Mouse (Mus musculus): ENCODE data around the gene Rnpep. TPM values are rescaled to one million over a fixed set of nuclear protein-coding genes. Genes with fewer than 3 reads are reported as not detected.

The Rnpep gene
- polyA plus RNA-seq (2015; fragmentation: Nextera tagmentation; extraction: Ambion mirVana) = 94.1 and 105 TPM in 2 replicates

DNA sequence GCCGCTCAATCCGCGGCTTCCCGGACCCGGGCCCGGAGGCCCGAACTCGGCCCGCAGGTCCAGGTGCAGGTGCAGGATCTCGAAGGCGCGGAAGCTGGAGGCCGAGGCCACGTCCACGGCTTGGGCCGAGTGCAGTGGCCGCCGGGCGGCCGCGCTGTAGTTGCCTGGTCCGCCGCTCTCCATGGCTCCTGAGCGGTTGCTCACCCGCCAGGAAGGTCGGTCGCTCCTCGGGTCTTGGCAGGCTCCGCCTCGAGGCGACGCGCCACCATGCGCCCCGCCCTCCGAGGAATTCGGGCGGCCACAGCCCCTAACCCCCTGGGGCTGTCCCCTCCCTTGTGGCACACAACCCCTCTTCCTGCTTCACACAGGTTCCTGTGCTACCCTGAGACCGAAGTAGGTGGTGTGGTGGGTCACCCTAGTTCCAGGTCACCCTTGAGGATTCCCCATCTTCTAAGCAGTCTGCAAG lies at the start of gene Rnpep:
TSS of gene Rnpep (minus strand) at position 259 of the 466 bp plus-strand sequence.
- peaks cover 17% of the 10 kb centered on the region for H3K4me1 ChIP-seq (ENCODE audit: control insufficient read depth, insufficient read depth, low read depth, low read length)
- 0% methylated on average over 31 of the region's 39 CpGs for WGBS

DNA sequence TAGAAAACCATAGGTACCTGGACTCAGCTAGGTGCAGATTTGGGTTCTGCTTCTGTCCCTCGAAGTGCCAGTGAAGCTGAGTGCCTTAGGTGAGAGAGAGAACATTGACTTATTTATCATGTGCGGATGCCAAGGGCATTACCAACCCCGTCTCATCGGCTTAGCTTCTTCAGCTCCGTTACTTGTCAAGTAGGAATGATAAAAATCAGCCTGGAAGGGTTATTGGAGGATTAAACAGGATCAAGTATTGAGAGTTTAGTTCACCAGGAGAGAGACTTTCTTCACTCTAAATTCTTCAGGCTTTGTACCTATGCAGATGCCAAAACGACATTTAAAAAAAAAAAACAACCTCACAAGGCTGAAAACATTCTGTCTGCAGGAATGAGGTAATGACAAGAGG lies 46.7 kb upstream of the Rnpep start:
- no peak for ATAC-seq
- Histone ChIP-seq H3K36me3 (ENCODE audit: control insufficient read depth, insufficient read depth, low read length) (no peaks in the 10 kb centered on the region), H3K27me3 (replicated peaks; ENCODE audit: control insufficient read depth, insufficient read depth, low read length) (no peaks in the 10 kb centered on the region), H3K4me2 (ENCODE audit: low read length) (no peak overlapping the region), H3K27ac (ENCODE audit: low read depth, low read length) (no peak overlapping the region), H3K9me3 (ENCODE audit: control insufficient read depth, low read length) (no peaks in the 10 kb centered on the region), H3K4me3 (ENCODE audit: low read length) (no peak overlapping the region), H3K9ac (ENCODE audit: low read depth, low read length) (no peak overlapping the region), H3K4me1 (ENCODE audit: control insufficient read depth, insufficient read depth, low read depth, low read length) (no peaks in the 10 kb centered on the region)
- 79% methylated on average over 6 of the region's 6 CpGs for WGBS

More for the DNA sequence above, at the start of gene Rnpep:
- no peaks in the 10 kb centered on the region for H3K27me3 ChIP-seq (replicated peaks; ENCODE audit: control insufficient read depth, insufficient read depth, low read length)
- H3K9me3 ChIP-seq (ENCODE audit: control insufficient read depth, low read length) = no peaks in the 10 kb centered on the region
- H3K4me2 ChIP-seq (ENCODE audit: low read length) = peak within 1 kb of the TSS; percentile 89
- ATAC-seq = peak; percentile 90
- peak within 1 kb of the TSS; percentile 92 for H3K4me3 ChIP-seq (ENCODE audit: low read length)
- no peaks in the 10 kb centered on the region for H3K36me3 ChIP-seq (ENCODE audit: control insufficient read depth, insufficient read depth, low read length)
- H3K27ac ChIP-seq (ENCODE audit: low read depth, low read length) = peak within 1 kb of the TSS; percentile 94
- peak within 1 kb of the TSS; percentile 98 for H3K9ac ChIP-seq (ENCODE audit: low read depth, low read length)

DNA sequence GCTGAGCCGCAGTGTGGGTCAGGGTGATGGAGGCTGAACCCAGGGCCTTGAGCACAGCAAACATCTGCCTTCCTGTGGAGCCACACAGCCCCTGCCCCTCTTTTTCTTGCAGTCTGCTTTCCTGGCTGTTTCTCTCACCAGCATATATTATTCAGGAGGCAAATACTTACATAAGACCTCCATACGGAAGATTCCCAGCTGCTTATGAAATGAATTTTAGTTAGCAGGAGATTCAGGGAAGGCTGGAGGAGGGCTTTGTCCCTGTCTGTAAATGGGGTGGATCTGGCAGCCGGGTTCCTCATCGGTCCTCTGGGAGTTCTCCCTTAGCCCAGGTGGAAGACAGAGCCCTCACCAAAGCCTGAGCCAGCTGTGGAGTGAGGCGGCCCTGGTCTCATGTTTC lies 44.5 kb upstream of the Rnpep start:
- H3K4me1 ChIP-seq (ENCODE audit: control insufficient read depth, insufficient read depth, low read depth, low read length) = no peaks in the 10 kb centered on the region
- H3K4me2 ChIP-seq (ENCODE audit: low read length) = no peak overlapping the region
- no peaks in the 10 kb centered on the region for H3K36me3 ChIP-seq (ENCODE audit: control insufficient read depth, insufficient read depth, low read length)
- ATAC-seq = no peak
- H3K9me3 ChIP-seq (ENCODE audit: control insufficient read depth, low read length) = no peaks in the 10 kb centered on the region
- H3K9ac ChIP-seq (ENCODE audit: low read depth, low read length) = no peak overlapping the region
- no peak overlapping the region for H3K27ac ChIP-seq (ENCODE audit: low read depth, low read length)
- 73% methylated on average over 5 of the region's 5 CpGs for WGBS
- no peaks in the 10 kb centered on the region; the same call in 1 of the 2 replicates for H3K27me3 ChIP-seq (replicated peaks; ENCODE audit: control insufficient read depth, insufficient read depth, low read length)
- no peak overlapping the region for H3K4me3 ChIP-seq (ENCODE audit: low read length)

DNA sequence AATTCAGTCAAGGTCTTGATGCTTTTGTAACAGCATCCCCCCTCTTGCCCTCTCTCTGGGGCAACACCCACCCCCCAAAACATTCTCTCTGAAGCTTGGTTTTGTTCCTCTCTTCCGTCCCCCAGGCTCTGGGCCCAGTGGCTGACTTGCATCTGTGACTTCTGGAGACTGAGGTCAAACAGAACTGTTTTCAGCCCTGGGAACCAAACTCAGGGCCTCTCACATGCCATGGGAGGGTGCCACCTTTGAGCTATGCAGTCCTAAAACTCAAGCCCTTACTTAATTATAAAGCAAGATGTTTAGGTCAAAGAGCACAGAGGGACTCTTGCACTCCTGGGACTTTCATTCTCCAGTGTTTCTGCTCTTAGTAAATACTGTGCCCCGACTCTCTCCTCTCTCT lies 42.0 kb upstream of the Rnpep start:
- Histone ChIP-seq H3K4me2 (ENCODE audit: low read length) (no peak overlapping the region), H3K27me3 (replicated peaks; ENCODE audit: control insufficient read depth, insufficient read depth, low read length) (no peaks in the 10 kb centered on the region; the same call in 1 of the 2 replicates), H3K36me3 (ENCODE audit: control insufficient read depth, insufficient read depth, low read length) (no peaks in the 10 kb centered on the region), H3K9me3 (ENCODE audit: control insufficient read depth, low read length) (no peaks in the 10 kb centered on the region), H3K9ac (ENCODE audit: low read depth, low read length) (no peak overlapping the region), H3K4me1 (ENCODE audit: control insufficient read depth, insufficient read depth, low read depth, low read length) (no peaks in the 10 kb centered on the region), H3K27ac (ENCODE audit: low read depth, low read length) (no peak overlapping the region), H3K4me3 (ENCODE audit: low read length) (no peak overlapping the region)
- no peak for ATAC-seq
- 80% methylated on average over 2 of the region's 2 CpGs for WGBS

DNA sequence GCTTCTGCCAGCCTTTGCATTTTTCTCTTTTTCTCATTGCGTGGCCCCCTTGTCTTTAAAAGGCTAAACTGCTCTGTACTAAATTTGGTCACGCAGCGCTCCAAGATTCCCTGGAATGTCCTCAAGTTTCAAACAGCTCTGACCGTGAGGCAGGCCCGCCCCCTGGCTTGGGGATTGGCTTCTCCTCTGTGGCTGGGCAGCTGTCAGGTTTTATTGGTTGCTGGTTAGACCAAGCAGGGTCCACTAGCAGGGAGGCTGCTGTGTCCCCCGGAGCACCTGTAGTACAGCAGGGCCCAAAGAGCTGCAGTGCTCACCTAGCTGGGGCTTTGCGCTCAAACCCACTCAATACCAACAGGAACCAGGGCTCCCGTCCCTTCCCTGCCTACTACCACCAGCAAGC lies 40.7 kb upstream of the Rnpep start, which contains the start of gene Lmod1:
TSS of gene Lmod1 (plus strand) at position 237 of the 400 bp plus-strand sequence.
- 20% methylated on average over 8 of the region's 8 CpGs for WGBS
- Histone ChIP-seq H3K4me3 (ENCODE audit: low read length) (no peak within 1 kb of the TSS), H3K4me2 (ENCODE audit: low read length) (no peak within 1 kb of the TSS), H3K36me3 (ENCODE audit: control insufficient read depth, insufficient read depth, low read length) (no peaks in the 10 kb centered on the region), H3K9ac (ENCODE audit: low read depth, low read length) (no peak within 1 kb of the TSS), H3K4me1 (ENCODE audit: control insufficient read depth, insufficient read depth, low read depth, low read length) (no peaks in the 10 kb centered on the region), H3K27me3 (replicated peaks; ENCODE audit: control insufficient read depth, insufficient read depth, low read length) (no peaks in the 10 kb centered on the region; the same call in 1 of the 2 replicates), H3K9me3 (ENCODE audit: control insufficient read depth, low read length) (no peaks in the 10 kb centered on the region), H3K27ac (ENCODE audit: low read depth, low read length) (no peak within 1 kb of the TSS)
- no peak for ATAC-seq

DNA sequence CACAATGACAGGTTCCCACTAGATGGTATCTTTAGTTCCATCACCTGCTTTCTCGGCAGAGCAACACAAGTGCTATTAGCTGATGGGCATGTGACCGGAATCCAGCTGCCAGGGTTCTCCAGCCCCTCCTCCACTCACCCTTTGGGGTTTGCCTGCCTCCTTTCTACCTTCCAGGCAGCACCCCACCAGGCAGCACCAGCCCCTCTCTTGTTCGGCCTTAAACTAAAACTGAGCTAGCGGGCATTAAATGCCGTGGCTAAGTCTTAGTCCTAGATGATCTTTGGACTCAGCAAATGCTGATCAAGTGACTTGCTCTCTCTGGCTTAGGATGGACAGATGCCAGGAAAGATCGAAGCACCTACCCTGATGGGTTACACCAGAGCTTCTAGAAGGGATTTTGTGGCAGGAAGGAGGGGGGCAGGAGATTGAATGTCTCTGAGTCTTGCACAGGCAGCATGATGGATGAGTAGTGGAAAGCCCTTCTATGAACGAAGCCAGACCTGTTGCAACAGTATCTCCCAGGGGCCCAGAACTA lies 39.5 kb upstream of the Rnpep start:
- whole genome bisulfite sequencing = 81% methylated on average over 7 of the region's 7 CpGs
- Histone ChIP-seq H3K27me3 (replicated peaks; ENCODE audit: control insufficient read depth, insufficient read depth, low read length) (no peaks in the 10 kb centered on the region; the same call in 1 of the 2 replicates), H3K4me2 (ENCODE audit: low read length) (no peak overlapping the region), H3K4me1 (ENCODE audit: control insufficient read depth, insufficient read depth, low read depth, low read length) (no peaks in the 10 kb centered on the region), H3K36me3 (ENCODE audit: control insufficient read depth, insufficient read depth, low read length) (no peaks in the 10 kb centered on the region), H3K9ac (ENCODE audit: low read depth, low read length) (no peak overlapping the region), H3K27ac (ENCODE audit: low read depth, low read length) (no peak overlapping the region), H3K9me3 (ENCODE audit: control insufficient read depth, low read length) (no peaks in the 10 kb centered on the region), H3K4me3 (ENCODE audit: low read length) (no peak overlapping the region)
- ATAC-seq = no peak

DNA sequence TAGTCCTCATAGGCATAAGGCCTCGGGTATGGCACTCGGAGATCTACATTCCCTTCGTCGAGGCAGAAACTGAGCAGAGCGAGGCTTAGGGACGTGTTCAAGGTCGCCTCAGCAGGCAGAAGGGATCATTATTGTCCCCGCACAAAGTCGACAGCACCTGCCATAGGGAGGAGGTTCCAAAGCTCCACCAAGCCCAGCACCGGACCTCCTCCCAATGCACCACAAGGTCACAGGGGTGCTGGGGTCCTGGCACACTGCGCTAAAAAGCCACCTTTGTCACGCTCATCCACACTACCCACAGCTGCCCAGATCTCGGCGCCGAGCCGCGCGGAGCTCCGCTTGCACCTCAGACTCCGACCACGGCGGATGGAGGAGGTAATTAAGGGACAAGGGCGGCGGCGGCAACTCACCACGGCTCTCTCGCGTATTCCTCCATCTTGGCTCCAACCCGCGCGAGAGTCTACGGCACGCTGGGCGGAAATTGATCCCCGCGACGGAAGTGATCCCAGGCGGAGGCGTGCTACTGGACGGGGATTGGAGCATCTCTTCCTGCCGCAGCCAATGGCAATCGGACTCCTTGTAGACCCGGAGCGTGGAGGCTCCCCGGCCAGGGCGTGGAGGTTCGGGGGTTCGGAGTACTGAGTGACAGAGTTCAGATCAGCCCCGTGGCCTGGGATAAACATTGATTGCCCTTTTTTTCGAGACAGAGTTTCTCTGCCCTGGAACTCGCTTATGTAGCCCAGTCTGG lies 29.6 kb upstream of the Rnpep start, which contains the start of gene Timm17a:
TSS of gene Timm17a (minus strand) at position 495 of the 748 bp plus-strand sequence.
- under 1% methylated on average over 51 of the region's 51 CpGs for WGBS
- Histone ChIP-seq H3K4me2 (ENCODE audit: low read length) (peak within 1 kb of the TSS; percentile 80), H3K9ac (ENCODE audit: low read depth, low read length) (peak within 1 kb of the TSS; percentile 86), H3K36me3 (ENCODE audit: control insufficient read depth, insufficient read depth, low read length) (peaks cover 5% of the 10 kb centered on the region), H3K27ac (ENCODE audit: low read depth, low read length) (peak within 1 kb of the TSS; percentile 80), H3K27me3 (replicated peaks; ENCODE audit: control insufficient read depth, insufficient read depth, low read length) (no peaks in the 10 kb centered on the region; the same call in 1 of the 2 replicates), H3K9me3 (ENCODE audit: control insufficient read depth, low read length) (no peaks in the 10 kb centered on the region), H3K4me1 (ENCODE audit: control insufficient read depth, insufficient read depth, low read depth, low read length) (peaks cover 19% of the 10 kb centered on the region), H3K4me3 (ENCODE audit: low read length) (peak within 1 kb of the TSS; percentile 66)
- peak; percentile 100 for ATAC-seq

DNA sequence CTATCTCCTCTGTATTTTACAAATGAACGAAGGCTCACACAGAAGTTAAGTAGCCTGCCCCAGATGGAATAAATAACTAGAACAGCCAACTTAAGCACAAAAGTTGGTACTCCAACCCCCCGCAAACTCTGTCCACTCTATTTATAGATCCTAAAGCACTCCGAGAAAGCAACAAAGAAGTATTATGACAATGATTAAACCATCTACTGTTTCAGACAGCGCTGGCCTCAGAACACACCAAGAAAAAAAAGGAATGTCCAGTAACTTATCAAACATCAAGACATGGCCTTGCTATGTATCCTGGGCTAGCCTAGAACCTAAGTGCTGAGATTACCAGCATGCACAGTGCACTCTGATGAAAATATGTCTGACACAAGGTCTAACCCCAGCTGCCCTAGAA lies 28.3 kb upstream of the Rnpep start:
- no peak for ATAC-seq
- H3K4me2 ChIP-seq (ENCODE audit: low read length) = peak overlapping the region; percentile 80
- peaks cover 19% of the 10 kb centered on the region for H3K4me1 ChIP-seq (ENCODE audit: control insufficient read depth, insufficient read depth, low read depth, low read length)
- no peaks in the 10 kb centered on the region; the same call in 1 of the 2 replicates for H3K27me3 ChIP-seq (replicated peaks; ENCODE audit: control insufficient read depth, insufficient read depth, low read length)
- H3K9ac ChIP-seq (ENCODE audit: low read depth, low read length) = no peak overlapping the region
- H3K4me3 ChIP-seq (ENCODE audit: low read length) = peak overlapping the region; percentile 66
- no peaks in the 10 kb centered on the region for H3K9me3 ChIP-seq (ENCODE audit: control insufficient read depth, low read length)
- WGBS = 87% methylated on average over 4 of the region's 4 CpGs
- peaks cover 11% of the 10 kb centered on the region for H3K36me3 ChIP-seq (ENCODE audit: control insufficient read depth, insufficient read depth, low read length)
- no peak overlapping the region for H3K27ac ChIP-seq (ENCODE audit: low read depth, low read length)

DNA sequence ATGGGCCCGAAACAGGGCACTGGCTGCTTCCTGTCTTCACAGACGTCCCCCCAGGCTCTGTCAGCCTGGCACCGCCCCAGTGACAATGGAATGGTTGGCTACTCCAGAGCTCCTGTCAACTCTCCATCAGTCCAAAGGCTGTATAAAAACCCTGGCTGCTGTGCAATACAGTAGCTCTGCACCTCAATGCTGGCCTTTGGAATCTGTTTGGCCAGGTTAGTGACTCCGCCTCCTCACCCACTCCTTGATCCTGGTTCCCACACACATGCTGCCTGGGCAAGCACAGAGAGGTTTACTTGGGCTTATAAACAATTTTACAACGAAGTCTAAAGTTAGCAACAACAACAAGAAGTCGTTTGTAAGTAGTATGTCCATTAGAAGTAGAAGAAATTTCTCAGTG lies 27.5 kb upstream of the Rnpep start:
- H3K36me3 ChIP-seq (ENCODE audit: control insufficient read depth, insufficient read depth, low read length) = peaks cover 13% of the 10 kb centered on the region
- no peak overlapping the region for H3K4me2 ChIP-seq (ENCODE audit: low read length)
- H3K4me1 ChIP-seq (ENCODE audit: control insufficient read depth, insufficient read depth, low read depth, low read length) = peaks cover 19% of the 10 kb centered on the region
- no peak overlapping the region for H3K27ac ChIP-seq (ENCODE audit: low read depth, low read length)
- 79% methylated on average over 6 of the region's 6 CpGs for WGBS
- H3K4me3 ChIP-seq (ENCODE audit: low read length) = no peak overlapping the region
- H3K9ac ChIP-seq (ENCODE audit: low read depth, low read length) = no peak overlapping the region
- no peaks in the 10 kb centered on the region for H3K9me3 ChIP-seq (ENCODE audit: control insufficient read depth, low read length)
- no peaks in the 10 kb centered on the region; the same call in 1 of the 2 replicates for H3K27me3 ChIP-seq (replicated peaks; ENCODE audit: control insufficient read depth, insufficient read depth, low read length)
- no peak for ATAC-seq
